Mouse (Mus musculus): ENCODE data around the gene 2410002F23Rik. TPM values are rescaled to one million over a fixed set of nuclear protein-coding genes. Genes with fewer than 3 reads are reported as not detected.
"Not testable (repeated sequence)": the region's sequence is repeated elsewhere in the genome, so short reads cannot be mapped to it uniquely, and the experiment has no call there.

2410002F23Rik gene
- polyA plus RNA-seq, 1 experiment from 2014 or later, result 219 TPM

- Histone ChIP-seq H3K9ac (replicated peaks) (no peak overlapping the region), H3K4me2 (replicated peaks) (no peak overlapping the region), H3K27me3 (no peaks in the 10 kb centered on the region)
Observed at GRCm38 (mm10) chr7:44290986-44291385, 44.5 kb downstream of the 2410002F23Rik start.

GRCm38 (mm10) chr7:44291418-44291817 is 44.9 kb downstream of the 2410002F23Rik start:
- H3K4me1 ChIP-seq, result no peaks in the 10 kb centered on the region
- no peaks in the 10 kb centered on the region for H3K27me3 ChIP-seq
- H3K27ac ChIP-seq (replicated peaks), result no peak overlapping the region
- H3K9ac ChIP-seq (replicated peaks), result no peak overlapping the region
- no peaks in the 10 kb centered on the region for H3K36me3 ChIP-seq
- no peak overlapping the region for H3K4me3 ChIP-seq
- no peak overlapping the region for H3K4me2 ChIP-seq (replicated peaks)
- no peak for ATAC-seq (replicated peaks)
- whole genome bisulfite sequencing, result 60% methylated on average over 4 of the region's 4 CpGs
- no peaks in the 10 kb centered on the region for H3K9me3 ChIP-seq

More at GRCm38 (mm10) chr7:44290986-44291385, 44.5 kb downstream of the 2410002F23Rik start:
- H3K36me3 ChIP-seq, result no peaks in the 10 kb centered on the region
- 80% methylated on average over 4 of the region's 4 CpGs for WGBS
- no peak overlapping the region for H3K27ac ChIP-seq (replicated peaks)
- H3K4me1 ChIP-seq, result no peaks in the 10 kb centered on the region
- no peak overlapping the region for H3K4me3 ChIP-seq
- no peaks in the 10 kb centered on the region for H3K9me3 ChIP-seq
- ATAC-seq (replicated peaks), result no peak

- 85% methylated on average over 2 of the region's 2 CpGs for WGBS
Observed at GRCm38 (mm10) chr7:44297501-44297900, 51.0 kb downstream of the 2410002F23Rik start.

More at GRCm38 (mm10) chr7:44297501-44297900, 51.0 kb downstream of the 2410002F23Rik start:
- H3K4me1 ChIP-seq; H3K4me2 ChIP-seq (replicated peaks); H3K4me3 ChIP-seq; H3K27ac ChIP-seq (replicated peaks); ATAC-seq (replicated peaks); H3K27me3 ChIP-seq; H3K9me3 ChIP-seq; H3K9ac ChIP-seq (replicated peaks); H3K36me3 ChIP-seq: not testable (repeated sequence)

Other genes starting within 250 kb of the 2410002F23Rik start
- not detected in 2 replicates for gene Klk1b26, start 234.6 kb upstream of the 2410002F23Rik start, polyA plus RNA-seq (2015; fragmentation: Nextera tagmentation; extraction: Ambion mirVana)
- not detected in 2 replicates for gene Klk1b27, start 194.4 kb upstream of the 2410002F23Rik start, polyA plus RNA-seq (2015; fragmentation: Nextera tagmentation; extraction: Ambion mirVana)
- not detected in 2 replicates for gene Klk1b21, start 144.4 kb upstream of the 2410002F23Rik start, polyA plus RNA-seq (2015; fragmentation: Nextera tagmentation; extraction: Ambion mirVana)
- not detected in 2 replicates for gene Klk1b22, start 134.0 kb upstream of the 2410002F23Rik start, polyA plus RNA-seq (2015; fragmentation: Nextera tagmentation; extraction: Ambion mirVana)
- not detected in 2 replicates for gene Klk1b16, start 110.0 kb upstream of the 2410002F23Rik start, polyA plus RNA-seq (2015; fragmentation: Nextera tagmentation; extraction: Ambion mirVana)
- not detected in 2 replicates for gene Klk1b24, start 58.5 kb upstream of the 2410002F23Rik start, polyA plus RNA-seq (2015; fragmentation: Nextera tagmentation; extraction: Ambion mirVana)
- not detected in 2 replicates for gene Klk1b3, start 48.5 kb upstream of the 2410002F23Rik start, polyA plus RNA-seq (2015; fragmentation: Nextera tagmentation; extraction: Ambion mirVana)
- gene Klk1b4, start 39.3 kb upstream of the 2410002F23Rik start, polyA plus RNA-seq (2015; fragmentation: Nextera tagmentation; extraction: Ambion mirVana), result not detected in 2 replicates
- gene Klk1b5, start 30.8 kb upstream of the 2410002F23Rik start, polyA plus RNA-seq (2015; fragmentation: Nextera tagmentation; extraction: Ambion mirVana), result not detected in 2 replicates
- not detected in 2 replicates for gene Klk1, start 21.4 kb upstream of the 2410002F23Rik start, polyA plus RNA-seq (2015; fragmentation: Nextera tagmentation; extraction: Ambion mirVana)
- gene Gm36864, start 10.5 kb upstream of the 2410002F23Rik start, polyA plus RNA-seq (2015; fragmentation: Nextera tagmentation; extraction: Ambion mirVana), result not detected in 2 replicates
- 0.72 and 1.2 TPM in 2 replicates for gene 1700028J19Rik, start within 50 bp of the 2410002F23Rik start, polyA plus RNA-seq (2015; fragmentation: Nextera tagmentation; extraction: Ambion mirVana)
- gene Acp4, start 10.7 kb downstream of the 2410002F23Rik start, polyA plus RNA-seq (2015; fragmentation: Nextera tagmentation; extraction: Ambion mirVana), result not detected in 2 replicates
- not detected in 2 replicates for gene Gm15517, start 14.7 kb downstream of the 2410002F23Rik start, polyA plus RNA-seq (2015; fragmentation: Nextera tagmentation; extraction: Ambion mirVana)
- gene Clec11a, start 60.2 kb downstream of the 2410002F23Rik start, polyA plus RNA-seq (2015; fragmentation: Nextera tagmentation; extraction: Ambion mirVana), result 3.7 TPM in 2 replicates
- gene Shank1, start 63.5 kb downstream of the 2410002F23Rik start, polyA plus RNA-seq (2015; fragmentation: Nextera tagmentation; extraction: Ambion mirVana), result 22.0 and 24.2 TPM in 2 replicates
- 24.5 and 26.7 TPM in 2 replicates for gene Syt3, start 137.4 kb downstream of the 2410002F23Rik start, polyA plus RNA-seq (2015; fragmentation: Nextera tagmentation; extraction: Ambion mirVana)
- gene 1700008O03Rik, start 139.1 kb downstream of the 2410002F23Rik start, polyA plus RNA-seq (2015; fragmentation: Nextera tagmentation; extraction: Ambion mirVana), result 1.1 and 1.4 TPM in 2 replicates
- 15.6 and 15.7 TPM in 2 replicates for gene Lrrc4b, start 182.3 kb downstream of the 2410002F23Rik start, polyA plus RNA-seq (2015; fragmentation: Nextera tagmentation; extraction: Ambion mirVana)
- gene Aspdh, start 218.7 kb downstream of the 2410002F23Rik start, polyA plus RNA-seq (2015; fragmentation: Nextera tagmentation; extraction: Ambion mirVana), result 4.3 and 5.8 TPM in 2 replicates
- 52.5 and 56.6 TPM in 2 replicates for gene Josd2, start 221.3 kb downstream of the 2410002F23Rik start, polyA plus RNA-seq (2015; fragmentation: Nextera tagmentation; extraction: Ambion mirVana)
- gene Emc10, start 249.8 kb downstream of the 2410002F23Rik start, polyA plus RNA-seq (2015; fragmentation: Nextera tagmentation; extraction: Ambion mirVana), result 133 and 138 TPM in 2 replicates
- gene Fam71e1, start 249.9 kb downstream of the 2410002F23Rik start, polyA plus RNA-seq (2015; fragmentation: Nextera tagmentation; extraction: Ambion mirVana), result 30.2 and 30.5 TPM in 2 replicates

Measured in forebrain, embryonic 15.5 days (tissue).